Mouse (Mus musculus) liver, embryonic 14.5 days (tissue): ENCODE measurements at regions not wholly inside any gene's neighbourhood (a gene's known extent, or its start where the extent isn't known, plus 50 kb on each side); places are given as distances from the start of the nearest gene placed in this dataset.

Source experiments
- ATAC-seq: fragments of 200-750 bp; cut with Nextera tagmentation; 2 replicates; pipeline ENCODE4 v1.8.0; 2017; ENCODE audit warnings: moderate number of reproducible peaks, mild to moderate bottlenecking, moderate library complexity; ENCODE audit not compliant: insufficient read depth
- DNase-seq, 3 experiments: peaks; one replicate each; pipeline ENCODE4 v3.0.0-alpha.2; 2012 to 2013; ENCODE audit warnings: low read depth in 3 of 3, low spot score in 3 of 3
- H3K27ac ChIP-seq: fragments of 300-500 bp; sonication (generic); 2 replicates; pipeline ENCODE4 v1.5.1; 2014; ENCODE audit warnings: moderate library complexity, mild to moderate bottlenecking, control low read depth, inconsistent platforms
- H3K27me3 ChIP-seq: fragments of 300-500 bp; sonication (generic); 2 replicates; pipeline ENCODE4 v1.6.1; 2014; ENCODE audit warnings: mild to moderate bottlenecking, low read length, moderate library complexity; ENCODE audit not compliant: control insufficient read depth, insufficient read depth
- H3K36me3 ChIP-seq: fragments of 300-500 bp; sonication (generic); replicated peaks from 2 replicates; pipeline ENCODE4 v1.6.1; 2014; ENCODE audit warnings: low read depth; ENCODE audit not compliant: control insufficient read depth, insufficient read depth
- H3K4me1 ChIP-seq, 2 experiments: fragments of 200-500 bp in 1 of 2; fragments of 300-500 bp in 1 of 2; sonication (generic) in 1 of 2; replicated peaks; 2 replicates each; pipeline ENCODE4 v1.6.1; 2012 to 2014; ENCODE audit warnings: antibody characterized with exemption in 1 of 2, inconsistent platforms in 1 of 2, low read length in 1 of 2; ENCODE audit not compliant: control insufficient read depth in 2 of 2, insufficient read depth in 2 of 2
- H3K4me2 ChIP-seq: fragments of 300-500 bp; sonication (generic); 2 replicates; pipeline ENCODE4 v1.6.1; 2014; ENCODE audit warnings: low read depth, mild to moderate bottlenecking, control low read depth, moderate library complexity
- H3K4me3 ChIP-seq, 2 experiments: fragments of 200-500 bp in 1 of 2; fragments of 300-500 bp in 1 of 2; sonication (generic) in 1 of 2; 2 replicates each; pipeline ENCODE4 v1.5.1; 2012 to 2014; ENCODE audit warnings: low read depth in 2 of 2, low read length in 2 of 2, mild to moderate bottlenecking in 2 of 2, control low read depth in 1 of 2, inconsistent platforms in 1 of 2, moderate library complexity in 1 of 2; ENCODE audit not compliant: insufficient read depth in 1 of 2
- H3K9ac ChIP-seq: fragments of 300-500 bp; sonication (generic); replicated peaks from 2 replicates; pipeline ENCODE4 v1.6.1; 2014; ENCODE audit warnings: mild to moderate bottlenecking, control low read depth, moderate library complexity
- H3K9me3 ChIP-seq: fragments of 300-500 bp; sonication (generic); 2 replicates; pipeline ENCODE4 v1.6.1; 2016; ENCODE audit warnings: low read length, mixed read lengths; ENCODE audit not compliant: control insufficient read depth
- CTCF ChIP-seq: IDR thresholded peaks from 2 replicates; pipeline ENCODE4 v1.5.1; 2016; ENCODE audit warnings: antibody characterized with exemption, low read depth, control low read depth
- EP300 ChIP-seq: IDR thresholded peaks from 2 replicates; pipeline ENCODE4 v1.6.1; 2016; ENCODE audit warnings: antibody characterized with exemption, low read depth
- WGBS: fragments of 180-500 bp; shearing (Covaris S2); extraction: QIAGEN DNeasy Blood & Tissue Kit; methylation state at CpG from one replicate; pipeline ENCODE4 v1.1.7; 2014; ENCODE audit not compliant: insufficient replicate concordance; 5-methylcytosine and 5-hydroxymethylcytosine counted together

GRCm38 (mm10) chr1:73728377-73728776 is 395.9 kb downstream of the Tns1 start:
- H3K36me3 ChIP-seq, result no peaks in the 10 kb centered on the region
- no peaks in the 10 kb centered on the region for H3K27me3 ChIP-seq
- no peak for DNase-seq
- H3K9ac ChIP-seq, result no peak overlapping the region
- H3K9me3 ChIP-seq, result no peaks in the 10 kb centered on the region
- TF ChIP-seq CTCF (no peak), EP300 (no peak)
- ATAC-seq, result no peak
- H3K4me2 ChIP-seq, result no peak overlapping the region
- H3K27ac ChIP-seq, result no peak overlapping the region
- no peaks in the 10 kb centered on the region for H3K4me1 ChIP-seq
- H3K4me3 ChIP-seq, result no peak overlapping the region
- WGBS, result 56% methylated on average over 1 of the region's 1 CpGs

- H3K36me3 ChIP-seq, result no peaks in the 10 kb centered on the region
- no peak overlapping the region for H3K27ac ChIP-seq
- H3K27me3 ChIP-seq, result no peaks in the 10 kb centered on the region
- no peak overlapping the region for H3K9ac ChIP-seq
- TF ChIP-seq CTCF, result no peak
- TF ChIP-seq EP300, result no peak
- no peak overlapping the region for H3K4me2 ChIP-seq
- no peaks in the 10 kb centered on the region for H3K4me1 ChIP-seq
- no peak overlapping the region for H3K4me3 ChIP-seq
- ATAC-seq, result no peak
- no peaks in the 10 kb centered on the region for H3K9me3 ChIP-seq
- no peak for DNase-seq
These were observed 396.5 kb downstream of the Tns1 start for GRCm38 (mm10) chr1:73727781-73728180.

- H3K36me3 ChIP-seq, result no peaks in the 10 kb centered on the region
- no peak for TF ChIP-seq CTCF
- TF ChIP-seq EP300, result no peak
- H3K27me3 ChIP-seq, result no peaks in the 10 kb centered on the region
- 58% methylated on average over 2 of the region's 2 CpGs for WGBS
- no peaks in the 10 kb centered on the region for H3K4me1 ChIP-seq
- no peak overlapping the region for H3K9ac ChIP-seq
- H3K27ac ChIP-seq, result no peak overlapping the region
- no peak for DNase-seq
- no peak overlapping the region for H3K4me2 ChIP-seq
- H3K4me3 ChIP-seq, result no peak overlapping the region
- ATAC-seq, result no peak
- H3K9me3 ChIP-seq, result no peaks in the 10 kb centered on the region
These were observed 397.6 kb downstream of the Tns1 start for GRCm38 (mm10) chr1:73726658-73727057.

- 33% methylated on average over 1 of the region's 1 CpGs for WGBS
- no peak overlapping the region for H3K4me3 ChIP-seq
- H3K9ac ChIP-seq, result no peak overlapping the region
- no peaks in the 10 kb centered on the region for H3K9me3 ChIP-seq
- TF ChIP-seq EP300 (no peak), CTCF (no peak)
- no peak for DNase-seq
- ATAC-seq, result no peak
- H3K27ac ChIP-seq, result no peak overlapping the region
- H3K27me3 ChIP-seq, result no peaks in the 10 kb centered on the region
- no peak overlapping the region for H3K4me2 ChIP-seq
- no peaks in the 10 kb centered on the region for H3K4me1 ChIP-seq
- H3K36me3 ChIP-seq, result no peaks in the 10 kb centered on the region
These were observed 398.8 kb downstream of the Tns1 start for GRCm38 (mm10) chr1:73725486-73725885.

GRCm38 (mm10) chr1:73724551-73724950 is 399.7 kb downstream of the Tns1 start:
- TF ChIP-seq CTCF (no peak), EP300 (no peak)
- Histone ChIP-seq H3K4me2 (no peak overlapping the region), H3K4me1 (no peaks in the 10 kb centered on the region), H3K4me3 (no peak overlapping the region), H3K27me3 (no peaks in the 10 kb centered on the region), H3K9ac (no peak overlapping the region), H3K9me3 (no peaks in the 10 kb centered on the region), H3K27ac (no peak overlapping the region), H3K36me3 (no peaks in the 10 kb centered on the region)
- WGBS, result 57% methylated on average over 2 of the region's 2 CpGs
- no peak for DNase-seq
- no peak for ATAC-seq
